Mouse (Mus musculus): Measurements from ENCODE around the gene H2-M5.

GRCm38 (mm10) chr17:36944121-36944775 is 45.1 kb downstream of the H2-M5 start:
- no peak for TF ChIP-seq CTCF (IDR thresholded peaks at IDR 0.05; ENCODE audit: control insufficient read depth, insufficient read depth, insufficient read length)
- TF ChIP-seq USF1 (IDR thresholded peaks at IDR 0.05; ENCODE audit: low read depth): no peak
- no peak for TF ChIP-seq MYOG (IDR thresholded peaks at IDR 0.05; ENCODE audit: control insufficient read depth, extremely low read depth, insufficient read length)
- TF ChIP-seq MAX (IDR thresholded peaks at IDR 0.05): no peak
- no peak for TF ChIP-seq CEBPB (IDR thresholded peaks at IDR 0.05; ENCODE audit: low read depth)
- TF ChIP-seq MYOD1 (IDR thresholded peaks at IDR 0.05; ENCODE audit: control insufficient read depth, insufficient read length, low read depth): no peak
